Mouse (Mus musculus) spleen, adult 2 months (tissue): ENCODE results near the gene Il21. TPM values are rescaled to one million over a fixed set of nuclear protein-coding genes. Genes with fewer than 3 reads are reported as not detected.

Source experiments
- DNase-seq, 2 experiments: peaks; one replicate each; pipeline versions ENCODE4 v3.0.0 to v3.0.0-alpha.2; 2012 to 2021; ENCODE audit warnings: low spot score in 2 of 2, low read depth in 1 of 2
- H3K27ac ChIP-seq: fragments of 200-500 bp; 2 replicates; pipeline ENCODE4 v1.5.1; 2012; ENCODE audit warnings: low read length, inconsistent platforms; ENCODE audit not compliant: insufficient read depth
- H3K27me3 ChIP-seq: fragments of 200-500 bp; 2 replicates; pipeline ENCODE4 v1.6.1; 2012; ENCODE audit warnings: mild to moderate bottlenecking, moderate library complexity, low read length, inconsistent platforms; ENCODE audit not compliant: control insufficient read depth, insufficient read depth
- H3K36me3 ChIP-seq: fragments of 200-500 bp; 2 replicates; pipeline ENCODE4 v1.6.1; 2012; ENCODE audit warnings: mild to moderate bottlenecking, low read length, inconsistent platforms; ENCODE audit not compliant: control insufficient read depth, insufficient read depth
- H3K4me1 ChIP-seq: fragments of 200-500 bp; 2 replicates; pipeline ENCODE4 v1.6.1; 2011; ENCODE audit warnings: inconsistent platforms; ENCODE audit not compliant: control insufficient read depth, insufficient read depth, insufficient read length
- H3K4me3 ChIP-seq: fragments of 200-500 bp; 2 replicates; pipeline ENCODE4 v1.5.1; 2011; ENCODE audit warnings: mild to moderate bottlenecking, inconsistent platforms; ENCODE audit not compliant: insufficient read depth, insufficient read length; ENCODE audit errors: extremely low read depth
- CTCF ChIP-seq: fragments of 200-500 bp; IDR thresholded peaks from 2 replicates; pipeline ENCODE4 v1.5.1; 2011; ENCODE audit warnings: mild to moderate bottlenecking, inconsistent platforms; ENCODE audit not compliant: insufficient read depth, insufficient read length, insufficient replicate concordance; ENCODE audit errors: extremely low read depth
- POLR2A ChIP-seq: fragments of 200-500 bp; IDR thresholded peaks from 2 replicates; pipeline ENCODE4 v1.6.1; 2011; ENCODE audit warnings: low read depth, low read length, inconsistent platforms
- WGBS: fragments of 180-500 bp; shearing (Covaris S2); methylation state at CpG from one replicate; pipeline ENCODE4 v1.1.7; 2018; 5-methylcytosine and 5-hydroxymethylcytosine counted together
- polyA plus RNA-seq: library from polyadenylated mRNA; depleted of rRNA; stranded (reverse); fragments of >200 nt; gene quantifications from 2 replicates; pipeline ENCODE4 v1.2.3, GENCODE M21; 2012

Il21 gene
- polyA plus RNA-seq, 1 experiment = not detected

- Histone ChIP-seq H3K4me1 (no peaks in the 10 kb centered on the region; the same call in 1 of the 2 replicates), H3K27ac (no peak overlapping the region), H3K27me3 (no peaks in the 10 kb centered on the region), H3K36me3 (no peaks in the 10 kb centered on the region), H3K4me3 (no peak overlapping the region)
- TF ChIP-seq CTCF (no peak), POLR2A (no peak)
- 86% methylated on average over 5 of the region's 5 CpGs for WGBS
- DNase-seq = no peak
Measured at GRCm38 (mm10) chr3:37198302-37198701, 34.1 kb downstream of the Il21 start.

GRCm38 (mm10) chr3:37191953-37192352 is 40.5 kb downstream of the Il21 start:
- Histone ChIP-seq H3K4me3 (no peak overlapping the region), H3K4me1 (no peaks in the 10 kb centered on the region), H3K27ac (no peak overlapping the region), H3K36me3 (no peaks in the 10 kb centered on the region), H3K27me3 (no peaks in the 10 kb centered on the region)
- TF ChIP-seq POLR2A (no peak), CTCF (no peak)
- DNase-seq = no peak
- WGBS = 19% methylated on average over 2 of the region's 2 CpGs

GRCm38 (mm10) chr3:37185534-37185933 is 46.9 kb downstream of the Il21 start:
- DNase-seq = no peak
- Histone ChIP-seq H3K36me3 (no peaks in the 10 kb centered on the region), H3K4me1 (no peaks in the 10 kb centered on the region), H3K27me3 (no peaks in the 10 kb centered on the region), H3K4me3 (no peak overlapping the region), H3K27ac (no peak overlapping the region)
- TF ChIP-seq POLR2A (no peak), CTCF (no peak)
- WGBS = 91% methylated on average over 1 of the region's 1 CpGs

GRCm38 (mm10) chr3:37182415-37183269 is 49.8 kb downstream of the Il21 start:
- H3K36me3 ChIP-seq = no peaks in the 10 kb centered on the region
- H3K4me3 ChIP-seq = no peak overlapping the region
- TF ChIP-seq CTCF = no peak
- TF ChIP-seq POLR2A = no peak
- no peaks in the 10 kb centered on the region for H3K4me1 ChIP-seq
- no peak overlapping the region for H3K27ac ChIP-seq
- 73% methylated on average over 16 of the region's 16 CpGs for WGBS
- no peak for DNase-seq
- H3K27me3 ChIP-seq = no peaks in the 10 kb centered on the region

- 61% methylated on average over 2 of the region's 2 CpGs for WGBS
- Histone ChIP-seq H3K27ac (no peak overlapping the region), H3K27me3 (no peaks in the 10 kb centered on the region), H3K36me3 (no peaks in the 10 kb centered on the region), H3K4me1 (no peaks in the 10 kb centered on the region), H3K4me3 (no peak overlapping the region)
- DNase-seq = no peak
- TF ChIP-seq CTCF = no peak
- TF ChIP-seq POLR2A = no peak
Measured at GRCm38 (mm10) chr3:37181041-37181440, 51.4 kb downstream of the Il21 start.

- Histone ChIP-seq H3K4me3 (no peak overlapping the region), H3K27ac (no peak overlapping the region), H3K27me3 (no peaks in the 10 kb centered on the region), H3K36me3 (no peaks in the 10 kb centered on the region), H3K4me1 (no peaks in the 10 kb centered on the region)
- peak in 1 of 2 experiments; percentile 7 for DNase-seq
- WGBS = 84% methylated on average over 12 of the region's 12 CpGs
- TF ChIP-seq CTCF (peak; percentile 17; the same call in 1 of the 2 replicates), POLR2A (no peak)
Measured at GRCm38 (mm10) chr3:37180039-37180743, 52.2 kb downstream of the Il21 start.

- no peaks in the 10 kb centered on the region for H3K36me3 ChIP-seq
- no peak overlapping the region for H3K27ac ChIP-seq
- H3K4me3 ChIP-seq = no peak overlapping the region
- no peak for DNase-seq
- WGBS = 89% methylated on average over 9 of the region's 9 CpGs
- H3K4me1 ChIP-seq = no peaks in the 10 kb centered on the region
- no peaks in the 10 kb centered on the region for H3K27me3 ChIP-seq
- TF ChIP-seq CTCF (no peak), POLR2A (no peak)
Measured at GRCm38 (mm10) chr3:37179472-37179871, 53.0 kb downstream of the Il21 start.
